Mouse (Mus musculus) ES-E14 (cell line): ENCODE results near the gene Ddx39b.

Source experiments
- CHD2 ChIP-seq: IDR thresholded peaks from 2 replicates; pipeline ENCODE4 v1.6.1; 2014; ENCODE audit warnings: mild to moderate bottlenecking, low read depth, low read length, inconsistent platforms
- MAFK ChIP-seq: IDR thresholded peaks from 2 replicates; pipeline ENCODE4 v1.6.1; 2014; ENCODE audit warnings: mild to moderate bottlenecking, low read depth, low read length, inconsistent platforms; ENCODE audit not compliant: insufficient read depth
- ZC3H11A ChIP-seq: IDR thresholded peaks from 2 replicates; pipeline ENCODE4 v1.6.1; 2012; ENCODE audit warnings: low read depth, mild to moderate bottlenecking, inconsistent platforms, low read length, borderline replicate concordance

GRCm38 (mm10) chr17:35263523-35263883 lies 22.0 kb downstream of the Ddx39b start:
- TF ChIP-seq ZC3H11A (no peak), MAFK (no peak), CHD2 (no peak)
